Comparison of ENCODE assay signal across 12 mouse cellular contexts in genomic region chr4:81332439-81332841, GRCm38 (mm10).
A peak's percentile ranks its signal among the peaks of the same experiment; 100 is the strongest.
DNase-seq lines count a peak whose midpoint lies in the region; ATAC-seq lines count a peak whose summit lies in the region.
"Had no signal": no experiment of that assay in that cellular context is flagged by ENCODE, and none has a peak within 500 bp of the region (broad histone marks: within the 10 kb centered on the region; RNA-seq: fewer than 3 reads in every experiment).

No protein-coding gene starts in this region.

- H3K4me3 ChIP-seq in embryonic facial prominence, embryonic 15.5 days (replicated peaks): no peak overlapping the region
- no peak overlapping the region for H3K4me3 ChIP-seq in hindbrain, embryonic 12.5 days
- H3K4me3 ChIP-seq in midbrain, embryonic 14.5 days (replicated peaks; ENCODE audit: low read depth, low read length): no peak overlapping the region
- H3K4me3 ChIP-seq: heart, embryonic 13.5 days had no signal

- H3K27ac ChIP-seq in embryonic facial prominence, embryonic 15.5 days (replicated peaks): peak overlapping the region; percentile 75
- H3K27ac ChIP-seq in hindbrain, embryonic 12.5 days: peak overlapping the region; percentile 18; the same call in 1 of the 2 replicates
- H3K27ac ChIP-seq in midbrain, embryonic 14.5 days (replicated peaks; ENCODE audit: low read depth, low read length): peak overlapping the region; percentile 68
- H3K27ac ChIP-seq: heart, embryonic 13.5 days had no signal

- peak; percentile 30 for DNase-seq in embryo, embryonic 10.5 days (ENCODE audit: low spot score)
- no peak for DNase-seq in embryo, embryonic 9.5 days (ENCODE audit: extremely low spot score)
- DNase-seq in midbrain, embryonic 14.5 days: peak; percentile 59
- DNase-seq in left cerebral cortex, postnatal 25 days (ENCODE audit: low spot score in 2 of 2): no peak
- no peak for DNase-seq in gastrocnemius, postnatal 4 days (ENCODE audit: low spot score in 2 of 2)
- DNase-seq: lung, postnatal 36 days; thymus, postnatal 4 days had no signal

- intact Hi-C loops in left cerebral cortex, postnatal 25 days (cut with DNase I): no loop called here

- no peaks in the 10 kb centered on the region for H3K36me3 ChIP-seq in embryonic facial prominence, embryonic 15.5 days
- no peaks in the 10 kb centered on the region for H3K36me3 ChIP-seq in hindbrain, embryonic 12.5 days
- no peaks in the 10 kb centered on the region for H3K36me3 ChIP-seq in midbrain, embryonic 14.5 days (ENCODE audit: control insufficient read depth, insufficient read depth, low read length)

- no peak overlapping the region for H3K9ac ChIP-seq in embryonic facial prominence, embryonic 15.5 days
- no peak overlapping the region for H3K9ac ChIP-seq in hindbrain, embryonic 12.5 days
- peak overlapping the region; percentile 16; the same call in 1 of the 2 replicates for H3K9ac ChIP-seq in midbrain, embryonic 14.5 days (replicated peaks; ENCODE audit: low read length)
- H3K9ac ChIP-seq: heart, embryonic 13.5 days had no signal

- no peaks in the 10 kb centered on the region for H3K27me3 ChIP-seq in embryonic facial prominence, embryonic 15.5 days
- no peaks in the 10 kb centered on the region for H3K27me3 ChIP-seq in hindbrain, embryonic 12.5 days
- no peaks in the 10 kb centered on the region for H3K27me3 ChIP-seq in midbrain, embryonic 14.5 days (ENCODE audit: control insufficient read depth, insufficient read depth, low read length)
- H3K27me3 ChIP-seq: heart, embryonic 13.5 days had no signal

- H3K4me2 ChIP-seq in embryonic facial prominence, embryonic 15.5 days (replicated peaks): no peak overlapping the region
- no peak overlapping the region for H3K4me2 ChIP-seq in hindbrain, embryonic 12.5 days (replicated peaks)
- H3K4me2 ChIP-seq in midbrain, embryonic 14.5 days (ENCODE audit: low read length): peak overlapping the region; percentile 16
- H3K4me2 ChIP-seq: heart, embryonic 13.5 days; liver, embryonic 11.5 days had no signal

- no peaks in the 10 kb centered on the region for H3K9me3 ChIP-seq in embryonic facial prominence, embryonic 15.5 days (replicated peaks)
- no peaks in the 10 kb centered on the region for H3K9me3 ChIP-seq in hindbrain, embryonic 12.5 days (replicated peaks)
- no peaks in the 10 kb centered on the region for H3K9me3 ChIP-seq in midbrain, embryonic 14.5 days (ENCODE audit: control insufficient read depth, low read length)
- H3K9me3 ChIP-seq: heart, embryonic 13.5 days had no signal

- 42% methylated on average over 6 of the region's 6 CpGs for WGBS in embryonic facial prominence, embryonic 15.5 days
- 57% methylated on average over 6 of the region's 6 CpGs for WGBS in hindbrain, embryonic 12.5 days
- WGBS in midbrain, embryonic 14.5 days: 7% methylated on average over 6 of the region's 6 CpGs

- no peak for ATAC-seq in embryonic facial prominence, embryonic 15.5 days (ENCODE audit: insufficient number of reproducible peaks, low FRiP score, low TSS enrichment, low read depth)
- ATAC-seq in hindbrain, embryonic 12.5 days (ENCODE audit: low FRiP score): peak; percentile 60; the same call in 1 of the 2 replicates
- ATAC-seq in midbrain, embryonic 14.5 days (ENCODE audit: low FRiP score, low TSS enrichment): peak; percentile 68
- ATAC-seq in activated CD4-positive, CD25-positive, alpha-beta regulatory T cell, adult 4 months: no peak

- H3K4me1 ChIP-seq in embryonic facial prominence, embryonic 15.5 days: peaks cover 29% of the 10 kb centered on the region
- H3K4me1 ChIP-seq in hindbrain, embryonic 12.5 days: peaks cover 17% of the 10 kb centered on the region; the same call in 1 of the 2 replicates
- H3K4me1 ChIP-seq in midbrain, embryonic 14.5 days (ENCODE audit: control insufficient read depth, insufficient read depth, low read length): peaks cover 18% of the 10 kb centered on the region; the same call in 1 of the 2 replicates
- H3K4me1 ChIP-seq: heart, embryonic 13.5 days had no signal

Comparison
In these comparisons a context has a peak if more than half of its experiments do, and no peak if none do; other contexts are left out.
1. DNase-seq: peak in embryo, embryonic 10.5 days (single experiment) and midbrain, embryonic 14.5 days (single experiment); none in embryo, embryonic 9.5 days (single experiment), left cerebral cortex, postnatal 25 days (0 of 2) and gastrocnemius, postnatal 4 days (0 of 2).
2. ATAC-seq: peak in hindbrain, embryonic 12.5 days (single experiment) and midbrain, embryonic 14.5 days (single experiment); none in embryonic facial prominence, embryonic 15.5 days (single experiment) and activated CD4-positive, CD25-positive, alpha-beta regulatory T cell, adult 4 months (single experiment).
3. H3K27ac ChIP-seq: peak in every context shown above with its lines; median percentile 75 in embryonic facial prominence, embryonic 15.5 days; 68 in midbrain, embryonic 14.5 days; 18 in hindbrain, embryonic 12.5 days.